Mouse (Mus musculus) embryo, embryonic 10.5 days (tissue): Measurements from ENCODE around the gene Tmcc2.

Experiments used
- DNase-seq: peaks from one replicate; pipeline ENCODE4 v3.0.0-alpha.2; 2015; ENCODE audit warnings: low spot score

Gene Tmcc2

GRCm38 (mm10) chr1:132341731-132342501 is 49.2 kb downstream of the Tmcc2 start:
- no peak for DNase-seq

DNA sequence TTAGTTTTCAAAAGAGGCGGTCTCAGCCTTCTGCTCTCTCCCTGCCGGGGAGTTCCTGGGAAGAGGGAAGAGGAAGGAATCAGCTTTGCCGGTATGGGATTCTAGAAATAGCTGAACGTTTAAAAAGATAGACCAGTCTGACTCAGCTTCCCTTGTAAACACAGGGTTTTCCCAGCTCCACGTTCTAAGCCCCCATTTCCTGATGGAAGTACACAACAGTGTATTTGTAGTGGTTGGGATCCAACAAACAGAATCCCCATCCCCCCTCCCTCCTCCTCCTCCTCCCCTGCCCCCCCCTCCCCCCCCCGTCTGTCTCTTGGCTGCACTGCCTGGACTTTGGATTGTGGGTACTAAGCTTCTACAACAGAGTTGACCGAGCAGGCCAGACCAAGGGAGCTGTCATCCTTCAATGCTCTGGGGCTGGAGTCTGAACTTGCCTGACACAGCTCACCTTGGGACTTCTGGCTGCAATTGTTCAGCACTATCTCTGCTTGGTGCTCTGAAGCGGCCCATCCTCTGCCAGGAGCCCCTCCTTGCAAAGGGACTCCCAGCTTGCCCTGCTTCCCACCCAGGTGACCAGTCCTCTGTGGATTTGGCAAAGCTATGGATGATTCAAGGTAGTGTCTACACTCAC is 52.9 kb downstream of the Tmcc2 start:
- DNase-seq: no peak

DNA sequence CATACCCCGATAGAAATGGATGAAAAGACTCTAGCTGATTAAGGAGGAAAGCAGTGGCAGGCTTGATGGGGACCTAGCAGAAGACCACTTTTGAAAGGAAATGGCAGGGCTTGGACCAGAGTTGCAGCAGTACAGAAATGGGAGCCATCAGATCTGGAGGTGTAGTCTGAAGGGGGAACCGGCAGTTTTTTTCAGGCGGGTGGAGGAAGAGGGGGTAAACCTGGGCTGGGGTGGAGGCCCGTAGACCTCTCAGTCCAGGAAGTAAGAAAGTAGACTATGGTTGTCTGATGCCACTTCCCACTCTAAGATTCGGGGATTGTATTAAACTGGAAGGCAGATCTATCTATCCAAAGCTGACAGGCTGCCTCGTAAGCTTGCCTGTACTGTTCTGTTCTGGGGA is 54.2 kb downstream of the Tmcc2 start:
- no peak for DNase-seq

DNA sequence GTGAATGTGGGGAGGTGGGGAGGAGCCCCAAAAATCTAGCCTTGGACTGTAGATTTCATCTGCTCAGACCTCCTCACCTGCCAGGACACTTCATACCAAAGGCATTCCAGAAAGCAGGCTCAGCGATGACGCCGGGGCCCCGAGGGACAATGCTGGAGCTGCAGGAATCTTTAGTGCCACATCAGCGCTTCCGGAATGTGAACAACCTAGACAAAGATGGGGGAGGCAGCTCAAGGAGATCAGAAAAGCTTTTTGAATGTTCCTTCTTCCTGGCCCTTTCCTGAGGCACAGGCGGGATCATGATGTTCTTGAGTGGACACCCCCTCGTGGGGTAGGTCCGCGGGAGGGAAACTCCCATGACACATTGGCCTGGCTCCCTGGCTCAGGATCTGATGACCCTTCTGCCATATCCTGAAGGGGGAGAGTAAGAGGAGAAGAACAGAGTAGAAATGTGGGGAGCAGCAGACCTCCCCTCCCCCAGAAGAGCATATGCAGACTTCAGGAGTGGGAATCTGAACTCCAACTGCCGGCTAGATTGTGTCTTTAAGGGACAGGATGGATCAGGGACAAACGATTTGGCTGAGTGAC is 55.6 kb downstream of the Tmcc2 start:
- DNase-seq: peak; percentile 63

GRCm38 (mm10) chr1:132334178-132334801 is 56.8 kb downstream of the Tmcc2 start:
- no peak for DNase-seq

- peak; percentile 88 for DNase-seq
These were observed 57.4 kb downstream of the Tmcc2 start for GRCm38 (mm10) chr1:132333675-132334141.

DNA sequence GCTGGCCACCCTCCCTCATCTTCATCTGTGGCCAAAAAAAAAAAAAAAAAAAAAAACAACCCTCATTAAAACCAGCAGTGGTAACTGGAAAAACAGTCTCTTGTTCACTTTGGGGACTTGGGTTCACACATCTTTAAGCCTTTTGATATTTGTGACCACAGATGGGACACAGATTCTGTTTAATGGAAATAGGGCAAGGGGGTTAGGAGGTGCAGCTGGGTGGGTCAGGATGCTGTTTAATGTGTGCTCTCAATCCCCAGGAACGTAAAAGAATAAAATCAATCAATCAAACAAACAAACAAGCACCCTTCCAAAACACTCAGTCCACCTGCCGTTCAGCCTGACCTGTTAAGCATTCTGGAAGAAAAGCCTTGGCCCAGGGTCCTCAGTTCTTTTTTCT is 57.9 kb downstream of the Tmcc2 start:
- no peak for DNase-seq

DNA sequence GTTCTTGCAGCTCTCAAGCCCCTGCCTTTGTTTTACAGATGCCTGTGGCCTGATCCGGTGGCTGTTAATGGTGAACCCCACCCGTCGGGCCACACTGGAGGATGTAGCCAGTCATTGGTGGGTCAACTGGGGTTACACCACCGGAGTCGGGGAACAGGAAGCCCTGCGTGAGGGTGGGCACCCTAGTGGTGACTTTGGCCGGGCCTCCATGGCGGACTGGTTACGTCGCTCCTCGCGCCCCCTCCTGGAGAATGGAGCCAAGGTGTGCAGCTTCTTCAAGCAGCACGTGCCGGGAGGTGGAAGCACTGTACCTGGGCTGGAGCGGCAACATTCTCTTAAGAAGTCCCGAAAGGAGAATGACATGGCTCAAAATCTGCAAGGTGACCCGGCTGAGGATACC is 59.8 kb downstream of the Tmcc2 start:
- no peak for DNase-seq

- no peak for DNase-seq
These were observed 60.7 kb downstream of the Tmcc2 start for GRCm38 (mm10) chr1:132330397-132330796.

DNA sequence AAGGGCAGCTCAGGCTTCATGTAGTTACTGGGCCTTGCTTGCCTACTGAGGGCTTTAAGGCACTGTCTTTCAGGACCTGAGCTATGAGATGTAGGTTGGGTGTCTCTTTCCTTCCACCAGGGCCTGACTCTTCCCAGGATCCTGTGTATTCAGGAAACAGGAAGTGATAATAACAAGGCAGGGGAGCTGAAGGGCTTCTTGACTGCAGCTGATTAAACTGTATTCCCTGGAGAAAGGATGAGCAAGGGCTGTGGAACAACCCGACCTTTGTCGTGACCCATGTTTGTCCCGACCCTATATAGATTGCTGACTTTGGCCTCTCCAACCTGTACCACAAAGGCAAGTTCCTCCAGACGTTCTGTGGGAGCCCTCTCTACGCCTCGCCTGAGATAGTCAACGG is 61.4 kb downstream of the Tmcc2 start:
- no peak for DNase-seq

DNA sequence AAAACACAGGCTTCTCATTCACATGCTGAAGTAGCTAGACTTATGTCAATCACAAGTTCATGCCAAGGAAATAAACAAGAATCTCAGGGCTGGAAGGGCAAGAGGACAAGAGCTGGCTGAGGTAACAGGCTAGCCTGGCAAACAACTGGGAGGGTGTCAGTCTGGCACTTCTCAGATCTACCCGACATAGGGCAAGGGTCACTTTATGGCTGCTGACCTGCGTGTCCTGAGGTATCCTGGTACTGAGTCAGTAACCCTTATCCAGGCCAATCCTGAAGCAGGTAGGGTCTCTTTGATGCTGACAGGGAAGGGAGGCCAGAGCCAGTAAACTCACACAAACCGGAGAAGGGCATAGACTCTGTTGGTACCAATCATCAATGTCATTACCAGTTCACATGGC is 62.5 kb downstream of the Tmcc2 start:
- no peak for DNase-seq

- no peak for DNase-seq
These were observed 63.6 kb downstream of the Tmcc2 start for GRCm38 (mm10) chr1:132327477-132327876.

DNA sequence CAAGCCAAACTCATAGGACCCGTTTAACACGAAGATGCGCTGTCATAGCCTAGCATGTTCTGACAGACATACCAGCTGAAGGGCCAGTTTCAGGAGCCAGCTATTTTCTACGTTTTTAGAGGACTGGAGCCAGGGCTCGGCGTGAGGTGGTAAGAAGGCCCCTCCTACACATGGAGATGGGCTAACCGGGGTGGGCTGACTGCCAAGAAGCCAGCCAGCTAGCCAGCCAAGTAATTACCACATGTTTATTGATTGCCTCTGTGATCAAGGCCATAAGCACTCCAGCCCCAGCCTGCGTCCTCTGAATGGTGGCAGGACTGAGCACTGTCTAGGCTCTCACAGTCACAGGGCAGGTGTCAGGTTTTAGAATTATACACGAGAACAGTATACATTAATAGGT is 64.3 kb downstream of the Tmcc2 start:
- no peak for DNase-seq

- peak; percentile 93 for DNase-seq
These were observed 68.2 kb downstream of the Tmcc2 start for GRCm38 (mm10) chr1:132322711-132323542.

- no peak for DNase-seq
These were observed 69.1 kb downstream of the Tmcc2 start for GRCm38 (mm10) chr1:132321821-132322580.

DNA sequence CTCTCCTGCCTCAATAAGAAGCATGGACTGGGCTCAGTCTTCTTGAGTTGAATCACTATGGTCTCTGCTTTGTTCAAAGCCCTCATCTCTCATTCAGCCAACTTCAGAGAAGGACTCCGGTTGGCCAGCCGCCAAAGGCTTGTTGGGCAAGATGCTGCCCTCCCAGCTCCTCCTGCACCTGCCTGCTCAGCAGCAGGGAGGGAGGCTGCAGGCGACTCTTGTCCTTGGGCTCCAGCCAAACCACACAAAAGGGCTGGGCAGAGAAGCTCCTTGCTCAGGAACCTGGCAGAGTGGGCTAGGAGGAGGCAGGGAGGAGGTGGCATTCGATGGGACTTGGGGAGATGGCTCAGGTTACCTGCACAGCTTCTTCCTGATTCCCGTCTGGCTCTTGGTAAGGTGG is 71.8 kb downstream of the Tmcc2 start:
- DNase-seq: no peak

DNA sequence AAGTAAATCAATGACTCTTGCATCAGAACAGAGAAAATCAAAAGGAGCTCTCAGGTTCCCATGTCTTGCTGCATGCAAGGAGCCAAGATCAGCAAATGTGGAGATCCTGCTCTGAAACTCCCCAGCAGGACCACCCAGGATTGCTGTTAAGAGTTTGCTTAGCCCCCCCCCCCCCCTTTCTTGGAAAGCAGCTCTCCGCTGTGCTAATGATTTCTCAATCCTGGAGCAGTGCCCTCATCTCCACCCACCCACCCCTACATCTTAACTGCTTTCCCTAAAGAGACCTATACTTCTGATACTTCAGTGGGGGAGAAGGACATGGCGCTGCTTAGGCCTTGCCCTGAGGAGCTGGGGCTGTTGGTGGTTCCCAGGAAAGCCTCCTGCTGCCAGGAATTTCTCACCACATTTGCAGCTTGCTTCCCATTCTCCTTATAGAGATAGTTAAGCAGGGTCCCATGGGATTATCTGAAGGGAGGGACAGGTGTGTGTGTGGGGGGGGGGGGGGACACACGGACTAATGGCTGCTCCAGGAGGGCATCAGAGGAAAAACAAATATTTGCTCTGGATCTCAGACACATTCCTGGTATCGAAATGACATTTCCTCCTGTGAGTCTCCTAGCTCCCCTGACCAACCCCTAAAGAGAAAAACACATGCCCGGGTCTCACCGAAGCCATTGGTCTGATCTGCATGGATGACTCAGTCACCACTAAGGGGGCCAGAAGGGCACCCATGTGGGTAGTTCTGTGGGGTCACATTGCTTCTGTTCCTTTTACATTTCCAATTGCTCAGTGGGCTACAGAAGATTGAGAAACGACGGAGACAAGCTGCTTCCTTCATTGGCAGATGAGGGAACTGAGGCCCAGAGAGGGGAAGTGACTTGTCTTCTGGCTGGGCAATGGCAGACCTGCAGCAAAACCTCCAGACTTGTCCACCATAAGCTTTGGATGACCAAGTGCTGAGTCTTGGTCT is 72.9 kb downstream of the Tmcc2 start:
- DNase-seq: peak; percentile 32

DNA sequence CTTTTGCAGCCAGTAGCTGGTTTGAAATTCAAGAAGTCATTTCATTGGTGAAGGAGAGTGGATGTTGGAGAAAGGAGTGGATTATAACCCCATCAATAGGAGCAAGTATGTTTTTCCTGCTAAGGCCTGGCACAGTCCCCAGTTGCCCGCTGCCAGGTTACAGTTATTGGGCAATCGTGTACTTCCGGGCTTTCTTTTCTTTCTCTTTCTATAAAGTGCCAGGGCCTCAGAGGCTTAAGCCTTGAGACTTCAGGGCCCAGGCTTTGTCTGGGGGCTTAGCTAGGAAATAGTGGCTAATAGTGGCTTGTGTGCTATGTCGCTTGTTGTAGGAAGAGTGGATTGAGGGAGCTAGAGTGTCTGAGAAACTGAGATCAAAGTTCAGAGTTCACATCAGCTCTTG is 73.7 kb downstream of the Tmcc2 start:
- DNase-seq: no peak

GRCm38 (mm10) chr1:132316625-132316994 is 74.5 kb downstream of the Tmcc2 start:
- DNase-seq: no peak
